Mouse (Mus musculus) megakaryocyte, adult 5-6 weeks (primary cell): ENCODE results near the gene Apoa5. TPM values are rescaled to one million over a fixed set of nuclear protein-coding genes. Genes with fewer than 3 reads are reported as not detected.

Source experiments
- total RNA-seq, 2 experiments: library from RNA; stranded (forward) in 1 of 2; stranded (reverse) in 1 of 2; fragments of 153-499, 151-499 nt in 1 of 2; fragments of 221-1000, 200-1000 nt in 1 of 2; gene quantifications; 2 replicates each; pipeline versions ENCODE4 v1.2.3 to v1.2.4; 2015 to 2017

Apoa5 gene
- total RNA-seq, 2 experiments from 2014 or later = 0.11 TPM; not detected in 1

Other genes with a start within 250 kb of the Apoa5 start
- not detected in 2 replicates for gene Apoa1, start 40.1 kb upstream of the Apoa5 start, total RNA-seq (2015)
- not detected in 2 replicates for gene Apoa1, start 40.1 kb upstream of the Apoa5 start, total RNA-seq (2017)
- gene Apoc3, start 33.0 kb upstream of the Apoa5 start, total RNA-seq (2015) = not detected in 2 replicates
- not detected in 2 replicates for gene Apoc3, start 33.0 kb upstream of the Apoa5 start, total RNA-seq (2017)
- gene Apoa4, start 27.9 kb upstream of the Apoa5 start, total RNA-seq (2015) = not detected in 2 replicates
- gene Apoa4, start 27.9 kb upstream of the Apoa5 start, total RNA-seq (2017) = not detected in 2 replicates
- gene Zpr1, start 4.4 kb downstream of the Apoa5 start, total RNA-seq (2015) = 23.5 and 23.8 TPM in 2 replicates
- 26.3 and 28.8 TPM in 2 replicates for gene Zpr1, start 4.4 kb downstream of the Apoa5 start, total RNA-seq (2017)
- 10.5 and 12.3 TPM in 2 replicates for gene Bud13, start 14.4 kb downstream of the Apoa5 start, total RNA-seq (2015)
- gene Bud13, start 14.4 kb downstream of the Apoa5 start, total RNA-seq (2017) = 12.2 and 14.1 TPM in 2 replicates
- gene 4931429L15Rik, start 51.4 kb downstream of the Apoa5 start, total RNA-seq (2015) = not detected in 2 replicates
- gene 4931429L15Rik, start 51.4 kb downstream of the Apoa5 start, total RNA-seq (2017) = not detected in 2 replicates